Mouse (Mus musculus): ENCODE measurements around the gene S1pr1.

Gene S1pr1

GRCm38 (mm10) chr3:115672965-115673662 is 41.8 kb downstream of the S1pr1 start:
- no peak for DNase-seq

- DNase-seq = no peak
Observed at GRCm38 (mm10) chr3:115669230-115669629, 45.6 kb downstream of the S1pr1 start.

DNA sequence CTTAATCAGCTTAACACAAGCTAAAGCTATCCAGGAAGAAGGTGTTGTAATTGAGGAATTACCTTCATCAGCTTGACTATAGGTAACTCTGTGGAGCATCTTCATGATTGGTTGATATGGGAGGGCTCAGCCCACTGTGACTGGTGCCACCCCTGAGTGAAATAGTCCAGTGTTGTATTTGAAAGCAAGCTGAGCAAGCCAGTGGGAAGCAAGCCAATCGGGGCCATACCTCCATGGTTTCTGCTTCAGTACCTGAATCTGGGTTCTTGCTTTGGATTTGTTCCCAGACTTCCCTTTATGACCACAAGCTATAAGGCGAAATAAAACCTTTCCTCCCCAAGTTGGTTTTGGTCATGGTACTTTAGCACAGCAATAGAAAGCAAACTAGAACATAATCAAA is 47.7 kb downstream of the S1pr1 start:
- DNase-seq = no peak

DNA sequence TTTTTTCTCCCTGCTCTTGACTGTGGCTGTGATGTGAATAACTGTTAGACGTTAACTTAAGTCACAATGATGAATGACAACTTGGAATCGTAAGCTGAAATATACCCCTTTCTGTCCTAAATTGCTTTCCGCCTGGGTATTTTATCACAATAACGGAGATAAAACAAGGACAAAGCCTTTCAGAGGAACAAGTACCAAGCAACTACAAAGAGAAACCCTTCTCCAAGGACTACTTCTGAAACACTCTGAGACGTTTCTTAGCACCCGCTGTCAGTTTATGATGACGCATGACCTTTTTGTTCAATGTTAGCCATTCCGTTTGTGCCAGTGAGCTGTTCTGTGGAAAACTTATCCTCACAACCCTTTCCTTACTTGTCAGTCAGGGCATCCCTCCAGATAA is 48.3 kb downstream of the S1pr1 start:
- no peak for DNase-seq

- no peak for DNase-seq
Observed at GRCm38 (mm10) chr3:115664497-115664896, 50.4 kb downstream of the S1pr1 start.

DNA sequence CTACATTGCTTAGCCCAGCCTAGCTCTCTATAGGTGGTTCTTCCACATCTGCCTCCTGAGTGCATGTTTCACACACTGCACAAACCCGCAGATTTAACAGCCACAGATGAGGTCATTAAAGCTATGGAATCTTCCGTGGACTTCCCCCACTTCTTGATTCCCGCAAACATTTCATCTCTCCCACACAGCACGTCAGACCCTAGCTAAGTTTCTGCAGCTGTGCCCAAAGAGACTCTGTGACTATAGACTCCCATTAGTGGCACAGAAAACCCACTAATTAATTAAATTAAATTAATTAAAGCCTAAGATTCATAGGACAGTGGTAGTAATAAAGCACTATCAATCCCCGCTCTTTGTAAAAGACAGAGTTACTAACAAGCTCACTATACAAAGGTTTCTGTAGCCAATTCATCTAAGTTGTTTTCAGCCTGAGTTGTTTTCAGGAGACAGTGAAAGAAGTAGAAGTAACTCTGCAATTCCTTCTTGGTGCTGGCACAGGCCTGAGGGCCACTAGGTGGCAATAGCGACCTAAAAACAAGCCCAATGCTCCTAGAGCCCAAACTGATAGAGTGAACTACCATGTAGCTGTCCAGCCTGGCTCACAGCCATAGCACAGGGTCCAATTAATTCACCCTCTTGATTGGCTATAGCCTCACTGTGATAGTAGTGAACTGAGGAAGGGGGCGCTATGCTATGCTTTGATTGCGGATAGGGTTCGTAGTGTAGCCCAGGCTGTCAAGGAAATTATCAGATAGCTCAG is 54.0 kb downstream of the S1pr1 start:
- DNase-seq = peak; percentile 16 to 32

Measured in cerebellum, adult 18-20 months (tissue).